Mouse (Mus musculus) CH12.LX (cell line): Measurements from ENCODE around the gene Sgsh.

ENCODE experiments used
- CHD2 ChIP-seq: IDR thresholded peaks from 2 replicates; pipeline ENCODE4 v1.6.1; 2011; ENCODE audit warnings: low read length, improper control_type of control experiment
- CTCF ChIP-seq, 2 experiments: IDR thresholded peaks in 1 of 2; conservative IDR thresholded peaks in 1 of 2; 2 replicates each; pipeline ENCODE4 v1.5.1; 2011 to 2012; ENCODE audit warnings: low read depth in 2 of 2, low read length in 2 of 2, improper control_type of control experiment in 1 of 2, inconsistent platforms in 1 of 2, mild to moderate bottlenecking in 1 of 2, moderate library complexity in 1 of 2
- ELF1 ChIP-seq: IDR thresholded peaks from 2 replicates; pipeline ENCODE4 v1.6.1; 2014; ENCODE audit warnings: low read depth, mild to moderate bottlenecking, inconsistent platforms, low read length, improper control_type of control experiment
- EP300 ChIP-seq: IDR thresholded peaks from 2 replicates; pipeline ENCODE4 v1.6.1; 2011; ENCODE audit warnings: low read length, improper control_type of control experiment
- KAT2A ChIP-seq: IDR thresholded peaks from 2 replicates; pipeline ENCODE4 v1.6.1; 2012; ENCODE audit warnings: low read length, improper control_type of control experiment, inconsistent platforms; ENCODE audit not compliant: insufficient replicate concordance
- MXI1 ChIP-seq: IDR thresholded peaks from 2 replicates; pipeline ENCODE4 v1.6.1; 2011; ENCODE audit warnings: mild to moderate bottlenecking, low read depth, low read length, improper control_type of control experiment
- MYC ChIP-seq: IDR thresholded peaks from 2 replicates; pipeline ENCODE4 v1.6.1; 2011; ENCODE audit warnings: low read depth, mild to moderate bottlenecking, improper control_type of control experiment, low read length
- NRF1 ChIP-seq: IDR thresholded peaks from 2 replicates; pipeline ENCODE4 v1.6.1; 2014; ENCODE audit warnings: low read depth, mild to moderate bottlenecking, inconsistent platforms, low read length, improper control_type of control experiment, moderate library complexity
- POLR2A ChIP-seq: IDR thresholded peaks from 2 replicates; pipeline ENCODE4 v1.6.1; 2011; ENCODE audit warnings: low read depth, mild to moderate bottlenecking, improper control_type of control experiment, low read length
- POLR2AphosphoS2 ChIP-seq: IDR thresholded peaks from 2 replicates; pipeline ENCODE4 v1.6.1; 2011; ENCODE audit warnings: low read depth, low read length, improper control_type of control experiment
- RCOR1 ChIP-seq: conservative IDR thresholded peaks from 2 replicates; pipeline ENCODE4 v1.6.1; 2012; ENCODE audit warnings: low read depth, mild to moderate bottlenecking, inconsistent platforms, low read length, improper control_type of control experiment
- USF1 ChIP-seq: IDR thresholded peaks from 2 replicates; pipeline ENCODE4 v1.6.1; 2014; ENCODE audit warnings: low read depth, mild to moderate bottlenecking, inconsistent platforms, low read length, improper control_type of control experiment
- ZNF384 ChIP-seq: IDR thresholded peaks from 2 replicates; pipeline ENCODE4 v1.6.1; 2012; ENCODE audit warnings: low read depth, low read length, improper control_type of control experiment, inconsistent platforms

- TF ChIP-seq EP300 (no peak), NRF1 (no peak), MYC (no peak), ELF1 (no peak), CTCF (conservative IDR thresholded peaks at IDR 0.05 in 1 of 2, IDR thresholded peaks at IDR 0.05 in 1 of 2; ENCODE audit: low read depth in 2 of 2, low read length in 2 of 2) (no peak), MXI1 (no peak), CHD2 (no peak), ZNF384 (no peak), POLR2A (no peak), USF1 (no peak), POLR2AphosphoS2 (no peak), KAT2A (no peak), RCOR1 (no peak)
These were observed 40.1 kb upstream of the Sgsh start for GRCm38 (mm10) chr11:119395394-119395793.
